Mouse (Mus musculus): ENCODE results near the gene Pla2g15. TPM values are rescaled to one million over a fixed set of nuclear protein-coding genes. Genes with fewer than 3 reads are reported as not detected.
"Not testable (repeated sequence)": the region's sequence is repeated elsewhere in the genome, so short reads cannot be mapped to it uniquely, and the experiment has no call there.

Pla2g15 gene
- polyA plus RNA-seq, 1 experiment from 2014 or later = 3.8 TPM

DNA sequence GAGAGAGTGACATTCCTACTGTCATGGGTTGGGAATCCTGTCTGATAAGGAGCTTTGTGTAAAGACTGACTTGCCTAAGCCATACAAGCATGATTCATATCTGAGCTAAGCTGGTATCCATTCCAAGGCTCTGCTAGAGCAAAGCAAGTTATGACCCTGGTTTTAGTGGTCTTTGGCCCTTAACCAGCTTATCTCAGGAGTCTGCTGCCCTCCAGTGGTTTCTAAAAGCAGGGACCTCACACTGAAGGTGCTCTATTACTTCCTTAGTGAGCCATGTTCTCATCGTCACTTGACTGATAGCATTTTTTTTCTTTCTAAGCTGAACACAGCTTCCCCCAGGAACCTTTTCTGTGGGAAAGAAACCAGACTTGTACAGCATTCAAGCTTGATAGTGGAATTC is 48.5 kb downstream of the Pla2g15 start:
- ATAC-seq (ENCODE audit: insufficient read depth) (peak; percentile 41; the same call in 1 of the 2 replicates), DNase-seq (peak; percentile 77)
- Histone ChIP-seq H3K9me3 (ENCODE audit: low read depth, low read length) (no peaks in the 10 kb centered on the region), H3K27ac (ENCODE audit: low read depth) (no peak overlapping the region), H3K4me3 (ENCODE audit: low read depth, low read length) (no peak overlapping the region), H3K4me2 (no peak overlapping the region), H3K4me1 (ENCODE audit: insufficient read depth) (no peaks in the 10 kb centered on the region), H3K27me3 (ENCODE audit: insufficient read depth, low read length) (no peaks in the 10 kb centered on the region), H3K9ac (no peak overlapping the region), H3K36me3 (ENCODE audit: insufficient read depth) (peaks cover 86% of the 10 kb centered on the region)
- 5% methylated on average over 1 of the region's 1 CpGs for WGBS
- TF ChIP-seq CTCF (IDR thresholded peaks at IDR 0.05; ENCODE audit: low read depth) = peak; percentile 76

DNA sequence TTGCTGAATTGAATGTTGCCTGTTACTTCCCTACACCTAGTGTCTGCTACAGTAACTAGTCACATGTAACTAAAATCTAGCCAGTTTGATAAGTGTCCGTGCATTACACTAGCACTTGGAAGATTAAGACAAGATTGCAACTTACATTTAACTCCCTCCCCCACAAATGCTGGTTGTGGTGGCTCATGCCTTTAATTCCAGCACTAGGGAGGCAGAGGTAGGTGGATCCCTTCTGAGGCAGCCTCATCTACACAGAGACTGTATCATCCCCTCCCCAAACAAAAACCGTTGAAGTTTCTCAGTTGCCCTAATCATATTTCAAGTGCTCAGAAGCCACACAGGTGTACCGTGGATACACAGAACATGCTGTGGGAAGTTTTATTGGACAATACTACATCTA is 49.4 kb downstream of the Pla2g15 start:
- not testable (repeated sequence) for H3K9me3 ChIP-seq (ENCODE audit: low read depth, low read length); H3K9ac ChIP-seq; ATAC-seq (ENCODE audit: insufficient read depth); H3K27ac ChIP-seq (ENCODE audit: low read depth); H3K4me3 ChIP-seq (ENCODE audit: low read depth, low read length); DNase-seq; H3K27me3 ChIP-seq (ENCODE audit: insufficient read depth, low read length); H3K4me2 ChIP-seq; H3K4me1 ChIP-seq (ENCODE audit: insufficient read depth)
- WGBS = 79% methylated on average over 3 of the region's 3 CpGs
- H3K36me3 ChIP-seq (ENCODE audit: insufficient read depth) = peaks cover 87% of the 10 kb centered on the region

DNA sequence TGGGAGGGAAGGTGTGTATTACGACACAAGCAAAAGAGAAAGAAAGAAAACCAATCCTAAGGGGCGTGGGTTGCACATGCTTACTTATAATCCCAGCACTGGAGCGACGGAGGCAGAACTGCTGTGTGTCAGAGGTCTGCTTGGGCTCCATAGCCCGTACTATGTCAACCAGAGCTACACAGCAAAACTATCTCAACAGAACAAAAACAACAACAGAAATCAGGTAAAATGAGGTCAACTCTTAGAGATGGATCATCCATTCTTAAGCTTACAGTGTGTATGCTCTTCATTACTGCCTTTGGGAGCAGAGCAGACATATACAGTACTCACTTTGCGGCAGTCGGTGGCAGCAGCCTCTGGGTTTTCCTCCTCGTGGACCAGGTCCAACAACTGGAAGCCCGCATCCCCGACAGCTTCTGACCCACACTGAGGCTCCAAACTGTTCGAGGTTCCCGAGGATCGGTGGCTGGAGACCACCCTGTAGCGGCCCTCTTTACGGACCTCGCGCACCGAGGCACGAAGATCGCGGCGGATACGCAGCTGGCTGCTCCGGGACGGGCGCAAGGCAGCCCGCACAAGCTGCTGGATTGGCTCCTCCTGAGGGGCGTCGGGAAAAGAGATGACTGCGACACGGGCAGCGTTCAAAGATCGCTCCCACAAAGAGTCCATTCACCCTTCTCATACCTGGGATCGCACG is 60.0 kb downstream of the Pla2g15 start:
- no peaks in the 10 kb centered on the region for H3K9me3 ChIP-seq (ENCODE audit: low read depth, low read length)
- ATAC-seq (ENCODE audit: insufficient read depth) = peak; percentile 66
- peak overlapping the region; percentile 90 for H3K4me3 ChIP-seq (ENCODE audit: low read depth, low read length)
- H3K4me2 ChIP-seq = peak overlapping the region; percentile 78
- WGBS = under 1% methylated on average over 35 of the region's 35 CpGs
- no peaks in the 10 kb centered on the region for H3K27me3 ChIP-seq (ENCODE audit: insufficient read depth, low read length)
- peaks cover 3% of the 10 kb centered on the region; the same call in 1 of the 2 replicates for H3K4me1 ChIP-seq (ENCODE audit: insufficient read depth)
- peak overlapping the region; percentile 95 for H3K27ac ChIP-seq (ENCODE audit: low read depth)
- peaks cover 52% of the 10 kb centered on the region for H3K36me3 ChIP-seq (ENCODE audit: insufficient read depth)
- H3K9ac ChIP-seq = peak overlapping the region; percentile 89
- DNase-seq = peak; percentile 35
- no peak for TF ChIP-seq CTCF (IDR thresholded peaks at IDR 0.05; ENCODE audit: low read depth)

DNA sequence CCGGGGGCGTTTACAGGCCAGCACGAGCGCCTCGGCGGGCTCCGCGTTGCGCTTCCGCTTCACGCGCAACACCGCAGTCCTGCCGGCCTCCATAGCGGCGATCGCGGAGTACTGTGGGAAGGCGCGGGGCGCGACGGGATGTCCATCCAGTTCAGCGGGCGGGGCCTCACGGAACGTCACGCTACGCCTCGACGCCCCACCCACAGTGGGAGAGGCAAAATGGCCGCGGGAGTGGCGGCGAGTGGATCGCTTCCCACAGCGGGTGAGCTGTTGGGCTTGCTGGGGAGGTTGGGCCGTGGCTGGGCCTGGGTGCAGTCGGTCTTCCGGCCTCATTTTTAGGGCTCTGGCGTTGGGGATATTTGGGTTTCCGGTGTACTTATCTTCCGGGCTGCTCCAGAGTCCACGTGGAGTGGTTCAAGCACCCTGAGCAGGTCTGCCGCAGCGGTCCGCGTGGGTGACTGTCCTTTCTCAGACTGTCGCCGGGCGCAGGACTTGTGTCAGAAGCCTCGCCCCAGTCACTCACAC is 60.7 kb downstream of the Pla2g15 start, which contains the start of the genes Slc7a6os and Prmt7:
Gene Slc7a6os, minus strand, starts transcription at position 115 of the 525 bp plus-strand sequence.
Gene Prmt7, plus strand, starts transcription at position 116 of the 525 bp plus-strand sequence.
- Histone ChIP-seq H3K9ac (peak within 1 kb of the TSS; percentile 89), H3K27ac (ENCODE audit: low read depth) (peak within 1 kb of the TSS; percentile 95), H3K36me3 (ENCODE audit: insufficient read depth) (peaks cover 52% of the 10 kb centered on the region), H3K4me2 (peak within 1 kb of the TSS; percentile 78), H3K27me3 (ENCODE audit: insufficient read depth, low read length) (no peaks in the 10 kb centered on the region), H3K4me1 (ENCODE audit: insufficient read depth) (peaks cover 3% of the 10 kb centered on the region; the same call in 1 of the 2 replicates), H3K4me3 (ENCODE audit: low read depth, low read length) (peak within 1 kb of the TSS; percentile 90), H3K9me3 (ENCODE audit: low read depth, low read length) (no peaks in the 10 kb centered on the region)
- DNase-seq = peak; percentile 98
- no peak for TF ChIP-seq CTCF (IDR thresholded peaks at IDR 0.05; ENCODE audit: low read depth)
- ATAC-seq (ENCODE audit: insufficient read depth) = peak; percentile 99
- WGBS = under 1% methylated on average over 52 of the region's 52 CpGs

DNA sequence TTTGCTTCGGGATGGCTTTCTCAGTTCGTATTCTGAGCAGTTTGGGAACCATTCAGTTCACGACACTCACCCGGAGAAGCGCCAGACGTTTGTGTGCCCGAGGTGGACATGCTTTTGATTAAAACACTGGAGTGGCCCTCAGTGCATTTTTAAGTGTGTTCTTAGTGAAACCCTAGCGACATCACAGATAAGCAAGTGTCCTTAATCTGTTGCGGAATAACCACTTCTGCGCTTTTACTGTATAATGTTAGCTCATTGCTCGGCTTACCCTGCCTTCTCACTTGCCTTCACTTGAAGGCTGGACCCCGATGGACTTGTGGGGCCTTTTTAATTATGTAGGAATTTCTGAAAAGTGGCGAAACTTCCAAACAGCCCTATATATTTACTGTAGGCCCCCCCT is 61.2 kb downstream of the Pla2g15 start:
- ATAC-seq (ENCODE audit: insufficient read depth) (0 out of 2 replicates have a peak, but pooled peaks have one; percentile 2), DNase-seq (no peak)
- Histone ChIP-seq H3K9me3 (ENCODE audit: low read depth, low read length) (no peaks in the 10 kb centered on the region), H3K4me1 (ENCODE audit: insufficient read depth) (peaks cover 3% of the 10 kb centered on the region; the same call in 1 of the 2 replicates), H3K4me3 (ENCODE audit: low read depth, low read length) (peak overlapping the region; percentile 90), H3K9ac (peak overlapping the region; percentile 89), H3K27ac (ENCODE audit: low read depth) (peak overlapping the region; percentile 95), H3K4me2 (peak overlapping the region; percentile 78), H3K27me3 (ENCODE audit: insufficient read depth, low read length) (no peaks in the 10 kb centered on the region), H3K36me3 (ENCODE audit: insufficient read depth) (peaks cover 52% of the 10 kb centered on the region)
- WGBS = 2% methylated on average over 13 of the region's 13 CpGs
- TF ChIP-seq CTCF (IDR thresholded peaks at IDR 0.05; ENCODE audit: low read depth) = no peak

DNA sequence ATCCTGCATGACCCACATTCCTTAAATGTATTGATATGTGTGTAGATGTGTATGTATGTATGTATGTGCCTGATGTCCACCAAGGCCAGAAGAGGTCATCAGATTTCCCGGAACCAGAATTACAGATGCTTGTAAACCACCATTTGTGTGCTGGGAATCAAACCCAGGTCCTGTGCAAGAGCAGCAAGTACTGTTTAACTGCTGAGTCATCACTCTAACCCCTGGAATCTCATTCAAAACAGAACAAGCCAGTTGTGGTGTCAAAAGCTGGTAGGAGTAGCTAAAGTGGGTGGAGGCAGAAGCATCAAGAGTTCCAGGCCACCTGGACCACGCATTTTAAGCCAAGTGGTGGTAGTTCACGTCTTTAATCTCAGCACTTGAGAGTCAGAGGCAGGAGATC is 63.8 kb downstream of the Pla2g15 start:
- Histone ChIP-seq H3K36me3 (ENCODE audit: insufficient read depth) (peaks cover 56% of the 10 kb centered on the region), H3K4me3 (ENCODE audit: low read depth, low read length) (no peak overlapping the region), H3K4me2 (no peak overlapping the region), H3K4me1 (ENCODE audit: insufficient read depth) (peaks cover 3% of the 10 kb centered on the region; the same call in 1 of the 2 replicates), H3K27me3 (ENCODE audit: insufficient read depth, low read length) (no peaks in the 10 kb centered on the region), H3K9ac (no peak overlapping the region), H3K9me3 (ENCODE audit: low read depth, low read length) (no peaks in the 10 kb centered on the region), H3K27ac (ENCODE audit: low read depth) (no peak overlapping the region)
- ATAC-seq (ENCODE audit: insufficient read depth) (no peak), DNase-seq (no peak)
- no peak for TF ChIP-seq CTCF (IDR thresholded peaks at IDR 0.05; ENCODE audit: low read depth)
- 79% methylated on average over 3 of the region's 3 CpGs for WGBS

Other genes with a start within 250 kb of the Pla2g15 start
- gene Pskh1, start 250.0 kb upstream of the Pla2g15 start, polyA plus RNA-seq (2014; fragmentation: Nextera tagmentation; extraction: Ambion mirVana) = 32.0 and 33.7 TPM in 2 replicates
- gene Ctrl, start 216.5 kb upstream of the Pla2g15 start, polyA plus RNA-seq (2014; fragmentation: Nextera tagmentation; extraction: Ambion mirVana) = 0.41 and 0.68 TPM in 2 replicates
- 33.6 and 34.0 TPM in 2 replicates for gene Psmb10, start 212.0 kb upstream of the Pla2g15 start, polyA plus RNA-seq (2014; fragmentation: Nextera tagmentation; extraction: Ambion mirVana)
- gene Lcat, start 207.0 kb upstream of the Pla2g15 start, polyA plus RNA-seq (2014; fragmentation: Nextera tagmentation; extraction: Ambion mirVana) = 1.2 and 2.1 TPM in 2 replicates
- gene Slc12a4, start 184.3 kb upstream of the Pla2g15 start, polyA plus RNA-seq (2014; fragmentation: Nextera tagmentation; extraction: Ambion mirVana) = 32.9 and 35.8 TPM in 2 replicates
- not detected in 2 replicates for gene Dpep3, start 171.0 kb upstream of the Pla2g15 start, polyA plus RNA-seq (2014; fragmentation: Nextera tagmentation; extraction: Ambion mirVana)
- 20.0 and 20.3 TPM in 2 replicates for gene Dus2, start 159.1 kb upstream of the Pla2g15 start, polyA plus RNA-seq (2014; fragmentation: Nextera tagmentation; extraction: Ambion mirVana)
- gene Dpep2nb, start 144.4 kb upstream of the Pla2g15 start, polyA plus RNA-seq (2014; fragmentation: Nextera tagmentation; extraction: Ambion mirVana) = not detected in 2 replicates
- 19.1 and 19.5 TPM in 2 replicates for gene Ddx28, start 138.5 kb upstream of the Pla2g15 start, polyA plus RNA-seq (2014; fragmentation: Nextera tagmentation; extraction: Ambion mirVana)
- 7.1 and 7.6 TPM in 2 replicates for gene Nfatc3, start 91.6 kb upstream of the Pla2g15 start, polyA plus RNA-seq (2014; fragmentation: Nextera tagmentation; extraction: Ambion mirVana)
- gene Esrp2, start 13.4 kb upstream of the Pla2g15 start, polyA plus RNA-seq (2014; fragmentation: Nextera tagmentation; extraction: Ambion mirVana) = 29.6 and 31.1 TPM in 2 replicates
- gene Slc7a6, start 18.5 kb downstream of the Pla2g15 start, polyA plus RNA-seq (2014; fragmentation: Nextera tagmentation; extraction: Ambion mirVana) = 80.6 and 85.0 TPM in 2 replicates
- 36.7 and 38.6 TPM in 2 replicates for gene Slc7a6os, start 60.5 kb downstream of the Pla2g15 start, polyA plus RNA-seq (2014; fragmentation: Nextera tagmentation; extraction: Ambion mirVana)
- 48.7 and 53.9 TPM in 2 replicates for gene Prmt7, start 60.5 kb downstream of the Pla2g15 start, polyA plus RNA-seq (2014; fragmentation: Nextera tagmentation; extraction: Ambion mirVana)
- 0.57 and 0.93 TPM in 2 replicates for gene Smpd3, start 187.6 kb downstream of the Pla2g15 start, polyA plus RNA-seq (2014; fragmentation: Nextera tagmentation; extraction: Ambion mirVana)